Mouse (Mus musculus): ENCODE results near the gene Traf5. TPM values are rescaled to one million over a fixed set of nuclear protein-coding genes. Genes with fewer than 3 reads are reported as not detected.

Traf5 gene
- total RNA-seq, 2 experiments from 2014 or later, result 2.5 to 2.8 TPM

GRCm38 (mm10) chr1:191963948-191964772 lies 128.2 kb downstream of the Traf5 start:
- peak; percentile 70 to 74 for DNase-seq

- DNase-seq, result no peak
These were observed 128.9 kb downstream of the Traf5 start for GRCm38 (mm10) chr1:191963413-191963812.

GRCm38 (mm10) chr1:191960946-191961345 lies 131.4 kb downstream of the Traf5 start:
- no peak for DNase-seq

GRCm38 (mm10) chr1:191957321-191957720 lies 135.0 kb downstream of the Traf5 start:
- no peak for DNase-seq

- DNase-seq, result no peak
These were observed 135.5 kb downstream of the Traf5 start for GRCm38 (mm10) chr1:191956871-191957270.

- no peak for DNase-seq
These were observed 136.1 kb downstream of the Traf5 start for GRCm38 (mm10) chr1:191956261-191956660.

GRCm38 (mm10) chr1:191955101-191955500 lies 137.3 kb downstream of the Traf5 start:
- no peak for DNase-seq

- no peak for DNase-seq
These were observed 139.5 kb downstream of the Traf5 start for GRCm38 (mm10) chr1:191952733-191953335.

- no peak for DNase-seq
These were observed 141.7 kb downstream of the Traf5 start for GRCm38 (mm10) chr1:191950611-191951010.

GRCm38 (mm10) chr1:191948600-191948999 lies 143.8 kb downstream of the Traf5 start:
- no peak for DNase-seq

GRCm38 (mm10) chr1:191947796-191948195 lies 144.6 kb downstream of the Traf5 start:
- no peak for DNase-seq

Small RNA genes within 50 kb of the gene (microRNA-seq; reads per million reads assigned to microRNA genes)
- 0 reads per million in 2 experiments for gene Mir3473c

Other genes with a start within 250 kb of the Traf5 start
- gene Slc30a1, start 185.8 kb downstream of the Traf5 start, total RNA-seq (2021), result 10 to 100 TPM; 32.2 to 33.7 TPM
- gene Rd3, start 115.2 kb downstream of the Traf5 start, total RNA-seq (2021), result under 1 TPM; 0.22 to 0.51 TPM
- 10 to 100 TPM; 46.1 to 52.7 TPM for gene Rcor3, start 45.5 kb upstream of the Traf5 start, total RNA-seq (2021)
- gene Kcnh1, start 98.2 kb upstream of the Traf5 start, total RNA-seq (2021), result 10 to 100 TPM; 37.4 to 39.1 TPM

Measured in layer of hippocampus, postnatal 36 days (tissue).